Comparison of ENCODE assay signal across 1 mouse cellular context in the genomic region with DNA sequence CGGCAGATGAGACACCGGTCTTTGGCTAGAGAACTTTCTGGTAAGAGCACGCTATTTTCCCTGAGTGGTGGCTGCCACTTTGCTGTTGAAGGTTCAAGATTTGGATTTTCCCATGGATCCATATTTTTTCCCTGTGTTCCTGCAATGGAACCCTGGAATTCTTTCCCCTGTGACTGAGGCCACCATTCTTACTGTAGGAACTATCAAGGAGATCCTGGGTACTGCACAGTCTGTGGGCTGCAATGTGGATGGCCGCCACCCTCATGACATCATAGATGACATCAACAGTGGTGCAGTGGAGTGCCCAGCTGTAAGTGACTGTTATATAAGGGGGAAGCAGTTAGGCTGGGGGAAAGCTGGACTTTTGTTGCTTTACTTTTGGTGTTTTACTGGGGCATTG.
A peak's percentile ranks its signal among the peaks of the same experiment; 100 is the strongest.
TF ChIP-seq lines count a peak whose summit lies in the region.

No protein-coding gene starts in this region.

TF ChIP-seq in MEL, 35 proteins besides CTCF, POLR2A, EP300 and RAD21 (continued from another document):
- 0 out of 2 replicates have a peak, but pooled peaks have one; percentile 46 for TF ChIP-seq MYC (IDR thresholded peaks at IDR 0.05; ENCODE audit: low read depth, low read length)
- TF ChIP-seq ZMIZ1 (IDR thresholded peaks at IDR 0.05; ENCODE audit: low read depth, low read length): peak; percentile 13
- TF ChIP-seq HCFC1 (IDR thresholded peaks at IDR 0.05; ENCODE audit: low read depth, low read length): no peak
- TF ChIP-seq SIN3A (IDR thresholded peaks at IDR 0.05; ENCODE audit: low read length): 0 out of 2 replicates have a peak, but pooled peaks have one; percentile 50
